Mouse (Mus musculus): ENCODE data around the gene Syt14.
A peak's percentile ranks its signal among the peaks of the same experiment; 100 is the strongest.

The Syt14 gene

GRCm38 (mm10) chr1:193035371-193036238 is at the start of gene Syt14:
Syt14 (minus strand) TSS chr1:193035775.
- peak; percentile 47 for DNase-seq (ENCODE audit: low read depth)

- peak; percentile 5 for DNase-seq (ENCODE audit: low read depth)
Observed at GRCm38 (mm10) chr1:193084016-193084415, 48.4 kb upstream of the Syt14 start.

- DNase-seq (ENCODE audit: low read depth): no peak
Observed at GRCm38 (mm10) chr1:193083051-193083450, 47.5 kb upstream of the Syt14 start.

GRCm38 (mm10) chr1:193082311-193082921 is 46.8 kb upstream of the Syt14 start:
- DNase-seq (ENCODE audit: low read depth): no peak

- DNase-seq (ENCODE audit: low read depth): no peak
Observed at GRCm38 (mm10) chr1:193062618-193063017, 27.0 kb upstream of the Syt14 start.

- no peak for DNase-seq (ENCODE audit: low read depth)
Observed at GRCm38 (mm10) chr1:193060167-193060566, 24.6 kb upstream of the Syt14 start.

GRCm38 (mm10) chr1:193059596-193059995 is 24.0 kb upstream of the Syt14 start:
- no peak for DNase-seq (ENCODE audit: low read depth)

- DNase-seq (ENCODE audit: low read depth): no peak
Observed at GRCm38 (mm10) chr1:193054401-193054800, 18.8 kb upstream of the Syt14 start.

GRCm38 (mm10) chr1:193053065-193053464 is 17.5 kb upstream of the Syt14 start:
- no peak for DNase-seq (ENCODE audit: low read depth)

GRCm38 (mm10) chr1:193047616-193048015 is 12.0 kb upstream of the Syt14 start:
- no peak for DNase-seq (ENCODE audit: low read depth)

GRCm38 (mm10) chr1:193042760-193043295 is 7.3 kb upstream of the Syt14 start:
- DNase-seq (ENCODE audit: low read depth): no peak

GRCm38 (mm10) chr1:193034951-193035370 is 614 bp downstream of the Syt14 start:
- DNase-seq (ENCODE audit: low read depth): no peak

- DNase-seq (ENCODE audit: low read depth): no peak
Observed at GRCm38 (mm10) chr1:193024311-193024710, 11.3 kb downstream of the Syt14 start.

GRCm38 (mm10) chr1:193012351-193012750 is 23.2 kb downstream of the Syt14 start:
- no peak for DNase-seq (ENCODE audit: low read depth)

- no peak for DNase-seq (ENCODE audit: low read depth)
Observed at GRCm38 (mm10) chr1:193011000-193011769, 24.4 kb downstream of the Syt14 start.

GRCm38 (mm10) chr1:193004581-193004980 is 31.0 kb downstream of the Syt14 start:
- no peak for DNase-seq (ENCODE audit: low read depth)

- DNase-seq (ENCODE audit: low read depth): no peak
Observed at GRCm38 (mm10) chr1:193003953-193004352, 31.6 kb downstream of the Syt14 start.

- no peak for DNase-seq (ENCODE audit: low read depth)
Observed at GRCm38 (mm10) chr1:193002307-193002706, 33.3 kb downstream of the Syt14 start.

GRCm38 (mm10) chr1:193001587-193001986 is 34.0 kb downstream of the Syt14 start:
- no peak for DNase-seq (ENCODE audit: low read depth)

GRCm38 (mm10) chr1:193000908-193001307 is 34.7 kb downstream of the Syt14 start:
- DNase-seq (ENCODE audit: low read depth): peak; percentile 4

GRCm38 (mm10) chr1:192994179-192994873 is 41.2 kb downstream of the Syt14 start:
- no peak for DNase-seq (ENCODE audit: low read depth)

- DNase-seq (ENCODE audit: low read depth): no peak
Observed at GRCm38 (mm10) chr1:192993491-192993890, 42.1 kb downstream of the Syt14 start.

All from induced T-regulatory cell, adult 2 months (primary cell).